In genomic region chr14:103742150-103742549, GRCm38 (mm10) we compare ENCODE assay signal across 18 mouse cellular contexts.
A peak's percentile ranks its signal among the peaks of the same experiment; 100 is the strongest.
DNase-seq lines count a peak whose midpoint lies in the region; ATAC-seq and TF ChIP-seq lines count a peak whose summit lies in the region.
"Had no signal": no experiment of that assay in that cellular context is flagged by ENCODE, and none has a peak within 500 bp of the region (broad histone marks: within the 10 kb centered on the region; RNA-seq: fewer than 3 reads in every experiment).

No protein-coding gene starts in this region.

- 39% methylated on average over 8 of the region's 8 CpGs for WGBS in heart, adult 2 months
- WGBS in heart, embryonic 10.5 days = 56% methylated on average over 8 of the region's 8 CpGs
- 52% methylated on average over 8 of the region's 8 CpGs for WGBS in lung, embryonic 14.5 days
- WGBS in lung, adult 2 months = 52% methylated on average over 8 of the region's 8 CpGs

- no peaks in the 10 kb centered on the region for H3K27me3 ChIP-seq in heart, adult 2 months (ENCODE audit: control insufficient read depth, insufficient read depth, low read length)
- H3K27me3 ChIP-seq in heart, embryonic 10.5 days (ENCODE audit: insufficient read depth, poor library complexity, severe bottlenecking) = no peaks in the 10 kb centered on the region
- H3K27me3 ChIP-seq in lung, embryonic 14.5 days (ENCODE audit: insufficient read depth, low read length) = no peaks in the 10 kb centered on the region
- H3K27me3 ChIP-seq: hindbrain, embryonic 13.5 days; limb, embryonic 12.5 days; liver, embryonic 13.5 days; neural tube, embryonic 15.5 days had no signal

- TF ChIP-seq CTCF in heart, adult 2 months (IDR thresholded peaks at IDR 0.05) = no peak
- no peak for TF ChIP-seq CTCF in lung, embryonic 14.5 days (IDR thresholded peaks at IDR 0.05; ENCODE audit: low read depth)
- no peak for TF ChIP-seq CTCF in lung, adult 2 months (IDR thresholded peaks at IDR 0.05; ENCODE audit: insufficient read depth, low read length)

- no peaks in the 10 kb centered on the region for H3K79me2 ChIP-seq in heart, adult 2 months (replicated peaks; ENCODE audit: control insufficient read depth, insufficient read depth, low read length)

- intact Hi-C loops in heart, adult 2 months (cut with DNase I) = loop anchor here (10.0 kb wide), 1 partner anchor 73 kb away; no protein-coding TSS in a partner anchor

- H3K4me2 ChIP-seq in lung, embryonic 14.5 days = no peak overlapping the region
- H3K4me2 ChIP-seq: hindbrain, embryonic 13.5 days; limb, embryonic 12.5 days; liver, embryonic 13.5 days; neural tube, embryonic 15.5 days had no signal

- H3K4me3 ChIP-seq in heart, adult 2 months = no peak overlapping the region
- no peak overlapping the region for H3K4me3 ChIP-seq in heart, embryonic 10.5 days
- no peak overlapping the region for H3K4me3 ChIP-seq in lung, embryonic 14.5 days (ENCODE audit: low read depth, low read length)
- H3K4me3 ChIP-seq in lung, adult 2 months (replicated peaks; ENCODE audit: extremely low read depth, low read depth, low read length) = no peak overlapping the region
- H3K4me3 ChIP-seq: hindbrain, embryonic 13.5 days; limb, embryonic 12.5 days; liver, embryonic 13.5 days; neural tube, embryonic 15.5 days had no signal

- peak; percentile 49; the same call in 1 of the 2 replicates for ATAC-seq in lung, embryonic 14.5 days (ENCODE audit: insufficient read depth)
- ATAC-seq: forebrain, postnatal 0 days; midbrain, embryonic 16.5 days had no signal

- peak overlapping the region; percentile 70 for H3K27ac ChIP-seq in heart, adult 2 months
- H3K27ac ChIP-seq in heart, embryonic 10.5 days = no peak overlapping the region
- H3K27ac ChIP-seq in lung, embryonic 14.5 days (ENCODE audit: low read depth) = no peak overlapping the region
- H3K27ac ChIP-seq: hindbrain, embryonic 13.5 days; limb, embryonic 12.5 days; liver, embryonic 13.5 days; neural tube, embryonic 15.5 days; stomach, postnatal 0 days had no signal

- no peaks in the 10 kb centered on the region for H3K36me3 ChIP-seq in heart, adult 2 months (ENCODE audit: control insufficient read depth, insufficient read depth, low read length)
- no peaks in the 10 kb centered on the region for H3K36me3 ChIP-seq in heart, embryonic 10.5 days
- H3K36me3 ChIP-seq in lung, embryonic 14.5 days (ENCODE audit: insufficient read depth) = no peaks in the 10 kb centered on the region
- H3K36me3 ChIP-seq: hindbrain, embryonic 13.5 days; limb, embryonic 12.5 days; liver, embryonic 13.5 days; neural tube, embryonic 15.5 days had no signal

- peak; percentile 65; the same call in 1 of the 2 replicates for TF ChIP-seq EP300 in heart, adult 2 months (IDR thresholded peaks at IDR 0.05; ENCODE audit: insufficient read depth, low read depth, low read length)

- no peak overlapping the region for H3K9ac ChIP-seq in heart, adult 2 months (ENCODE audit: low read depth, low read length)
- no peak overlapping the region for H3K9ac ChIP-seq in lung, embryonic 14.5 days
- H3K9ac ChIP-seq: forebrain, postnatal 0 days; hindbrain, embryonic 13.5 days; limb, embryonic 12.5 days; liver, embryonic 13.5 days; neural tube, embryonic 15.5 days had no signal

- peak; percentile 25 to 32 for DNase-seq in heart, adult 2 months
- no peak for DNase-seq in heart, embryonic 10.5 days (ENCODE audit: low spot score)
- DNase-seq in lung, embryonic 14.5 days = no peak
- DNase-seq in lung, adult 2 months = no peak
- DNase-seq in kidney, postnatal 36 days = peak; percentile 31 to 72
- no peak for DNase-seq in cerebellum, postnatal 36 days
- no peak for DNase-seq in spleen, adult 12 weeks (ENCODE audit: low spot score)
- DNase-seq: adrenal gland, adult 8-10 months; cerebellum, postnatal 10 days; embryo, embryonic 11 days; forebrain, postnatal 0 days; liver, embryonic 13.5 days; right cerebral cortex, postnatal 25 days had no signal

- H3K4me1 ChIP-seq in heart, adult 2 months (ENCODE audit: control insufficient read depth, insufficient read depth, low read length) = no peaks in the 10 kb centered on the region
- no peaks in the 10 kb centered on the region for H3K4me1 ChIP-seq in heart, embryonic 10.5 days
- no peaks in the 10 kb centered on the region for H3K4me1 ChIP-seq in lung, embryonic 14.5 days (ENCODE audit: insufficient read depth)
- no peaks in the 10 kb centered on the region for H3K4me1 ChIP-seq in lung, adult 2 months (ENCODE audit: control insufficient read depth, insufficient read depth, low read length)
- H3K4me1 ChIP-seq: hindbrain, embryonic 13.5 days; limb, embryonic 12.5 days; liver, embryonic 13.5 days; neural tube, embryonic 15.5 days had no signal

- no peaks in the 10 kb centered on the region for H3K9me3 ChIP-seq in heart, embryonic 10.5 days
- H3K9me3 ChIP-seq in lung, embryonic 14.5 days (ENCODE audit: low read depth, low read length) = no peaks in the 10 kb centered on the region
- H3K9me3 ChIP-seq: hindbrain, embryonic 13.5 days; limb, embryonic 12.5 days; liver, embryonic 13.5 days; neural tube, embryonic 15.5 days had no signal

- no peak for TF ChIP-seq POLR2A in heart, adult 2 months (IDR thresholded peaks at IDR 0.05; ENCODE audit: insufficient read depth, low read depth, low read length)
- TF ChIP-seq POLR2A in lung, adult 2 months (IDR thresholded peaks at IDR 0.05; ENCODE audit: borderline replicate concordance, extremely low read depth, low read depth, low read length) = no peak

Comparison
In these comparisons a context has a peak if more than half of its experiments do, and no peak if none do; other contexts are left out.
1. DNase-seq: peak in heart, adult 2 months (2 of 2) and kidney, postnatal 36 days (2 of 2); none in heart, embryonic 10.5 days (single experiment), lung, embryonic 14.5 days (single experiment), lung, adult 2 months (single experiment), cerebellum, postnatal 36 days (0 of 2) and spleen, adult 12 weeks (single experiment).